Mouse (Mus musculus) yolk sac, embryonic 10.5 days (tissue): ENCODE measurements around the gene Xrcc5.

Experiments used
- DNase-seq: peaks from one replicate; pipeline ENCODE4 v3.0.0-alpha.2; 2017; ENCODE audit warnings: low spot score

Gene Xrcc5

GRCm38 (mm10) chr1:72390420-72390819 is 83.2 kb downstream of the Xrcc5 start:
- DNase-seq, result no peak

DNA sequence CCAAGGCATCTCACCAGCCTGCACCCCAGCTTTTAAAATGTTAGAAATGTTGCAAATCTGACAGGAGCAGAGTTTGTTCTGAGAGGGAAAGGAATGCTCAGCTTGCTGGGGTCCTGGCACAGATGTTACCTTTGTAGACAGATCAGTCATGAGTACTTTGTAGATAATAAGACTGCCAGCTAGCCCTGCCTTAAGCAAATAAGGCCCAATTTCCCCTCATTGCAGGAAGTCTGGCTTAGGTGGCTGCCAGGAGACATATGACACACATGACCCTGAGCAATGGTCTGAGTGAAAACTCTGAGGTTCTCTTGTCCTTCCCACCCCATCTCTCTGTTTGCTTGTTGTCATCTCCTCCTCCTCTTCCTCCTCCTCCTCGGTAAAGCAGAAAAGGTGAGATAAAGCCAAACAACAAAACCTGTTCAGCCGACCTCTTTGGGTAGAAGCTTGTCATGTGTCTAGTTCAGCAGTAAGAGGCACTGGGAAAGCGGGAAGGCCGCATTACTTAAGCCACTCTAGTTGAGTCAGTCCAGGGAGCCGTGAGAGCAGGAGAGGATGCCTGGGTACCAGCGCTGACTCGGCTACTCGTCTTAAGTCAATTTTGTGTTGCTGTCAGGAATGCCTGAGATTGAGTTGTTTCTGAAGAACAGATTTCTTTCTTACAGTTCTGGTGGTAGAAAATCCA is 92.6 kb downstream of the Xrcc5 start:
- DNase-seq, result no peak

DNA sequence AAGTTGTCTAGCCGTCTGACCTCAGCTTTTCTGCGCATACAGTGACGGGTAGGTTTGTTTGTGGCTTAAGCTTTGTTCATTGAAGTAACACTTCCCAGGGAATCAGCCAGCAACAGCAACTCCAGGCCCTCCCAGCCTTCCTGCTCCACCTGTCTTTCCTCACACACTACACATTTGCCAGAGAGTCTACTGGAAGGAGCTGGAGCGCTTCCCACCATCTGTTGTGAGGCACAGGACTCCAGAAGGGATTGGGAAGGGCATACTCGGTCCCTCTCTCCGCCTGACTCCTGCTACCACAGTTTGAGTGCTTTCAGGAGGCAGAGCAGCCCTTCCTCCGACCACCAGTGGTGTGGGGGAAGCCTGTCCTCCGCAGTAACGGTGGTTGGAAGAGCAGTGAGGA is 93.4 kb downstream of the Xrcc5 start:
- no peak for DNase-seq

GRCm38 (mm10) chr1:72401331-72402069 is 94.3 kb downstream of the Xrcc5 start:
- no peak for DNase-seq

DNA sequence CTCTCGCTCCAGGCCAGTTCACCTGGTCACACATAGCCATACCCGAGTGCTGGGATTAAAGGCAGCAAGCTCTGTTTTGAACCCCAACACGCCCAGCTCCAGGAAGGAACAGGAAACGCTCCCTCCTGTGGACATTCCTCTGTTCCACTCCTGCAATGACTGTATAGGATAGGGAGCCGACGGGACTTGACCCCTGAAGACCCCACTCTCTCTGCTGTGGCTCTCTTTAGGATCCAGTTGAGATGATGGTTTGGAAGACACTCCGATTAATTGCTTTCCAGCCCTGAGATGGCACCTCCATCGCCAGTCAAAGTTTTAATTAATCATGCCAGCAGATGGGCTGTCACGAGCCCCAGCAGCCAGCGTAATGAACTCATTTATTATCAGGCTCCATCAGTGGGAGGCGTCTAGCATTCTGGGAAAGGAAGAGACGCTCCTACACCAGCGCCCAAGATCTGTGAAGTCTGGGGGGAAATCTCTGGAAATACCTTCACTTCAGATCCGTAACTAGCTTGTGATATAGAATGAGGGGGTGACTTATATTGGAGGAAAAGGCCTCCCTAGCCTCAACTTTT is 99.4 kb downstream of the Xrcc5 start:
- no peak for DNase-seq

DNA sequence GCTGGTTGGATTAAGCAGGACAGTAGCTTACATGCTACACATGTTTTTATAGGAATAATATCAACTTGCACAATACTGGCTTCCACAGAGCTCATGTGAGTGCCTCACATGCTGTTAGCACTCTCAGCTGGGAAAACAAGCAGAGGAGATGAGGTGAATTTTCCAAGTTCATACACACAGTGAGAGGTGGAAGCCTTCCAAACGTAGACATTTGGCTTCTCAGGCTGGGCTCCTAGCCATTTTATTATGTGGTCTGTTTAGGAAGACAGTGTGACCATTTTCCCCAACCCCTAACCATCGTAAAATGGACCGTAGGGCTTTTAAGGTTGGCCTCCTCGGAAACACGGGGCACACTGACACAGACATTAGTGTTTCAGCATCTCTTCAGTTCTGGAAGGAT is 102.7 kb downstream of the Xrcc5 start:
- no peak for DNase-seq

DNA sequence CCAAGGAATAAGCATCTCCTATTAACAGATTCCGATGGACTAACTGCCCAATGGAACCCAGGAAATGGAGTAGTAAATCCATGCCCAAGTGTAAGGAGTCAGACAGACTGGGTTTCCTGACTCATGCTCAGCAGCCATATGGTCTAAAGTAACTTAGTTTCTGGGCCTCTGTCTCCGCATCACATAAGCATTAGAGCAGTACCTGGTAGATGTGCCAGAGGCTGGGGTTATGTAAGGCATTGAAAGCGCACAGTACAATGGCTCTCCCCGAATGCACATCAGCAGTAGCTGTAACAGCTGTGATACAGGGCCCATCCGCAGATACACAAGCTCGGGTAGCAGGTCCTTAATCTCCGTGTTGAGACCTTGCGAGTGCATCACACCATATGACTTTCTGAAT is 103.9 kb downstream of the Xrcc5 start:
- DNase-seq, result no peak

DNA sequence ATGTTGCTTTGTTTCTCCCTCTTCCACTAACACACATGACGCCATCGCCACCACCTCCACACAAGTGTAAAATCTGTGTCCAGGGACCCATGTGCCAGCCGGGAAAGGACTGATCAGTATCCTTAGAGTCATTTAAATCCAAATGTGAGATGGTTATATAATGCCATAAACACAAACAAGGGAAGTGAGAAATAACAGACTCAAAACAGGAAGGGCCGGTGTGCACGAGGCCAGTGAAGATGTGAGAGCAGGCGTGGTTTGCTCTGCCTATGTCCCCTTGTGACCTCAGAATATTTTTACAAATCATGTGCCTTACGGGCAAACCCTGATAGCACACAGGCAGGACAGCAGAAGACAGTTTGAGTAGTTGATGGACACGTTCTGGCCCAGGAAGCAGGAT is 106.0 kb downstream of the Xrcc5 start:
- DNase-seq, result no peak

- DNase-seq, result no peak
These were observed 106.9 kb downstream of the Xrcc5 start for GRCm38 (mm10) chr1:72414133-72414532.

DNA sequence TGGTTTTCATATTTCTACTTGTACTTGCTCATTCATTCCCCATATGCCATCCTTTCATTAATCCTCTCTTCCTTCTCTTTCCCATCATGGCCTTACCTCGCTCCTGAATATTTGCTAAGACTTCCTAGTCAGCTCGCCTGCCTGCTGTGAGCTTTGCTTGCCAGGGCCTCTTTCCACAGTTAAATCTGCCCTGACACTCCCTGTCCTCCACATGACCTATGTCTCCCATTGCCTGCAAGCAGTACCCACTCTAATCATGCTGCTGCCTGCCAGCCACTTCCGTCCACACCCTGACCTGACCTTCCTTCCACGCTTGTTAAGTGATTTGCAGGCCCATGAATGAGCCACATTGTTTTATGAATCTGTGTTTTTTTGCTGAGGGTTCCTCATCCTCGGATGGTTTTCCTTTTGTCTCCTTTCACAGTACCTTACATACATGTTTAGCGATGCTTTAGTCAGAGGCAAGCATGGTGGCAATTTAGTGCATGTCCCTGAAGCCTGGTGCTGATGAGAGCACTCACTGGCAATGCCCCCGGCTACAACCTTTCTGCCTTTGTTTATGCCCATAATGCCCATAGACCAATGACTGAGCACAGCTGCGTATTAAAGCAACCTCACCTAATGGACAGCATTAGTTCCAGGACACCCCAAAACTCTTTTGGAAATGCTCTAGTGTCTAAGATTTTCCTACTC is 107.5 kb downstream of the Xrcc5 start:
- DNase-seq, result no peak

DNA sequence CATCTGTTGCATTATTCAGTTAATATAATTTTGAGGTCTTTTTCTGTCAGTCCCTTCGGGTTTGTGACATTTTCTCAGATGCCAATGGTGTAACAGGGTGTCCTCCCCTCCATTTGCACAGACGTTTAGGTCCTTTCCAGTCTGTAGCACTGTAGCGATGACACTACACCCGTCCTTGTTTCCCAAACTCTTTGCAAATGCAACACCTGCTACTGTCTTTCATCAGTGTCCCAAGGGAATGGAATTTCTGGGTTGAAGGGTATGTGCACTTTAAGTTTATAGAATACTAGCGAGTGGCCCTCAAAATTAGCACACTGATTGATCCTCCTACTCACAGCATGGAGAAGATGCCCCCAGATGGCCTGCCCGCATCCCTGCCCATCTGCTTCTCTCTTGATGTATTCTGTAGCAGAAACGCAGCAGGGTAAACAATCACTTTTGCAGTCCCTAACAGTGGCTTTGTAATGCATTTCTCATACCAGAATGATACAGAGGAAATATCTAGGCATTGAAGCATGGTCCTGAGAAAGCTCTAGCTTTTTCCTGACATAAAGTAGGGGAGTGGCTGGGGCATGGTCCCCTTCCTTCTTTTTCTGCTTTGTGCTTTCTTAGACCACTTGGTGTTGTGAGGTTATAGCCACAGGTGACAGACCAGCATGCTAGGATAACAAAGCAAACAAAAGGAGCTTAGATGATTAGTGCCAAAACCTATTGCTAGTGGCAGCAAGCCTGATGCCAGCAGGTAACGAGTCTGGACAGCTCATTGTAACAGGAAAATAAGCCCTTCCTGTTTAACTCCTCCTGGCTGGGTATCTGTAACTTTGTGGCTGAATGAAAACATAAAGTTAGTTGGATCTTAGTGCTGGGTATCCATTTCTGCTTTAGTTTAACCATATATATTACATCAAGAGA is 111.8 kb downstream of the Xrcc5 start:
- DNase-seq, result no peak

DNA sequence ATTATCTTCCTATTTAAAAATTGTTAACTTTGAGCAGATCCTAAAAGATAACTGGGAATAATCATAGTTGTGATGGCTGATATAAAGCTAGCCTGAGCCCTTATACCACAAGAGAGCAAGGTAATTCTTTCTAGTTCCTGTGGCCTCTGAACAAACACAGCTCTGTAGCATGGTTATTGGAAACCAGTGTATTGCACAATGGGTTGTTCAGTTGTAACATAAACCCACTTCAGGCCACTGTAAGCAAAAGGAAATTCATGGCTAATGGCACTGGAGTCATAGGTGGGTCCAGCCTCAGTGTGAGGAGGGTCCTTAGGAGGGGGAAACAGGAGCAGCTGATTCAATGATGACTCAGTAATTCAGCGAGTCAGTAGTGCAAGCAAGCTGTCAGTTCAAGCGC is 113.0 kb downstream of the Xrcc5 start:
- DNase-seq, result no peak

GRCm38 (mm10) chr1:72422121-72422520 is 114.9 kb downstream of the Xrcc5 start:
- DNase-seq, result no peak

DNA sequence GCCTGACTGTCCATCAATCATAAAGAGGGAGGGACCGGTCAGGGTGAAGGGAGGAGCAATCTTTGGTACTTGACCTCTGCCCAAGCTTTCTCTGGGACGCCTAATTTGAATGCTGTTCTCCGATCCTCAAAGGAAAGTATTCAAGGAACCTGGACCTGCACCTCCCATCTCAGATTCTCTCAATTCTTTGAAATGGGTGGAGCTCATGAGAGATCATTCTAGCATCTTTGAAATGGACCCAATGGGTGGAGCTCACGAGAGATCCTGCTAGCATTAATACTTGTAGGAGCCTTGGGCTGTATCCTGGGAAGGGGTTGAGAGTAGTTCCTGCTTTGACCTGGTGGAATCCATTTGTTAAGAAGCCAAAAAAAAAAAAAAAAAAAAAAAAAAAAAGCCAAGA is 119.2 kb downstream of the Xrcc5 start:
- DNase-seq, result no peak

DNA sequence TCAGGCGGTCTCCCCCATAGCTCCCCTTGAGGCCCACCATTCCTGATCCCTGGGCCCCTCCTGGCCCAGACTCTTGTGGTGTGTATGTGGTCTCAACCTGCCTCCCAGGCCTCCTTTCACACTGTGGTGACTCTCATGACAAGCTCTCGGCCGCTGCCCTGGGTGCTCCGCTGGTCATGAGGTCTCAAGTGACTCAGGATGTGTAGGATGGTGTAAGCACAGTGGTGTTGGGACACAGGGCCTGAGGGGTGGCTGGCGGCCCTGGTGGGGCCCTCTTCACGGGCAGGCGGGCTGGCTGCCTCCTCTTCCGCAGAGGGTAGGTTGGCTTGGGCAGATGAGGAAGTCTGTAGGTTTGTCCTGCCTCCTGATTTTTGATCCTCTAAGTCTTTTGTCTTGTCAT is 121.3 kb downstream of the Xrcc5 start:
- no peak for DNase-seq

- no peak for DNase-seq
These were observed 122.0 kb downstream of the Xrcc5 start for GRCm38 (mm10) chr1:72429107-72429807.

- no peak for DNase-seq
These were observed 125.4 kb downstream of the Xrcc5 start for GRCm38 (mm10) chr1:72432579-72432978.

DNA sequence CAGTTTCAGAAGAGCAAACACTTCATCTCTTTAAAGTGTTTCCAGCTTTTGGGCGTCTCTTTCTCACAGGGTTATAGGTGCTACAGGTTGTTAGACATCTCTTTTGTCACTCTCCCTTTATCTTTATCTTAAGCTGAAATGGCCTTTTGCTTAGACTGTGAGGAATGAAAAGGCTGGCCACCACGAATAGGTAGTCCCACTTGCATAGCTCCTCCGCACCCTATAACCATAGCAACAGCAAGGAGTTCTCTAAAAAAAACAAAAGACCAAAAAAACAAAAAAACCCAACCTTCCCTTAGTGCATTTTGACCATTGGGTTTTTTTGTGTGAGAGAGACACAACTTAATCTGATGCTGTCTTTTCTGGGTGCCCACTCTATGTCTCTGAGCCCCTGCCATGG is 127.3 kb downstream of the Xrcc5 start:
- no peak for DNase-seq

DNA sequence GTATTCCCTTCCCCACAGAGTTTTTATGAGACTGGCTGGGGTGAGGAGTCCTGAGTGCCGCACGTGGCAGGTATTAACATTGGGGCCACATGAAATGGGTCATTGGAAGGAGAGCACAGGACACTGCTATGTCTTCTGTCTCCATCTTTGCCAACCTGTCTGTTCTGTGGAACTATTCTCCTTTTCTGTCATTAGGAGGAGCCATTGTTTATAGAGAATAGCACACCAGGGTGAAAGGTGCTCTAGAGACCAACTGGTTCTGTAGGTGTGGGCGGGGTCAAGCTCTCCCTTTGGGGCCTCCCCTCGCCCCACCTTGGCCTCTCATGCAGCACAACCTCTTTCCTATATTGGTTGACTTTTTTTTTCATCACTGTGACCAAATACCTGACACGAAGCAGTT is 129.7 kb downstream of the Xrcc5 start:
- DNase-seq, result no peak

DNA sequence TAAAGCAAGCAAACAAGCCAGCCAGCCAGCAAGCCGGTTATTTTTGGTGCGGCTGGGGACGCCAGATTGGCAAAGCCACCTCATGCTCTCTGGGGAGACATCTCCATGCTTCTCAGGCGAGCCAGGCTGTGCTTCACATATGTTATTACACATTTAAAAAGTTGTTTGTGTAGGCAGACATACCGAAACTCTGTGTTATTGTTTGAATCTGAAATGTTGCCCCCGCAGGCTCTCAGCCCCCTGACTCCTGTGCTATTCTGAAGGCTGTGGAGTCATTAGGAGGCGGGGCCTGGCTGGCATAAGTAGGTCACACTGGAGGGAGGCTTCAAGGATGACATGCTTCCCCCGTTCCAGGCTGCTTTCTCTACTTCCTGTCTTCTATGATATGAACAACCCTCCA is 131.9 kb downstream of the Xrcc5 start:
- DNase-seq, result no peak

DNA sequence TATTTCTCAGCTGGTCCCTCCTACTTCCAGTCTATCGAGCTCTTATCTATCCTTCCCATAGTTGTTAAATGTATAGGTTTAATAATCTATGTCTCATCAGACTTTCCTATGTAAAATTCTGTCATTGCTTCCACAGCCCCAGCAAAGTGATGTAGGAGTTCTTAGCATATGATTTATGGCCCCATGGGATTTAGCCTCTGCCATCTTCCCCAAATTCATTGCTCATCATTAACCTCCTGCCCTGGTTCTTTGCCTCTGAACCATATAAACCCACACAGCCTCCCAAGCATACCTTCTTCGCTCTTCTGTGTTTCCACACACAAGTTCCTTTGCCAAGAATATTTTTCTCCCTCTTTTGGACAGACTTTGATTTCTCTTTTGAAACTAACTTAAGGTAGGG is 135.5 kb downstream of the Xrcc5 start:
- DNase-seq, result no peak
